Mouse (Mus musculus) lung, embryonic 14.5 days (tissue): Measurements from ENCODE around the gene Fcamr. TPM values are rescaled to one million over a fixed set of nuclear protein-coding genes. Genes with fewer than 3 reads are reported as not detected.

ENCODE experiments used
- ATAC-seq: fragments of 200-750 bp; cut with Nextera tagmentation; 2 replicates; pipeline ENCODE4 v1.8.0; 2017; ENCODE audit warnings: mild to moderate bottlenecking, moderate TSS enrichment, moderate library complexity; ENCODE audit not compliant: insufficient read depth
- DNase-seq: peaks from one replicate; pipeline ENCODE4 v3.0.0-alpha.2; 2015
- H3K27ac ChIP-seq: fragments of 300-500 bp; sonication (generic); 2 replicates; pipeline ENCODE4 v1.5.1; 2014; ENCODE audit warnings: low read depth, mild to moderate bottlenecking, moderate library complexity
- H3K27me3 ChIP-seq: fragments of 300-500 bp; sonication (generic); 2 replicates; pipeline ENCODE4 v1.6.1; 2014; ENCODE audit warnings: low read length, control low read depth; ENCODE audit not compliant: insufficient read depth
- H3K36me3 ChIP-seq: fragments of 300-500 bp; sonication (generic); 2 replicates; pipeline ENCODE4 v1.6.1; 2014; ENCODE audit warnings: control low read depth; ENCODE audit not compliant: insufficient read depth
- H3K4me1 ChIP-seq: fragments of 300-500 bp; sonication (generic); 2 replicates; pipeline ENCODE4 v1.6.1; 2014; ENCODE audit warnings: antibody characterized with exemption, control low read depth; ENCODE audit not compliant: insufficient read depth
- H3K4me2 ChIP-seq: fragments of 300-500 bp; sonication (generic); 2 replicates; pipeline ENCODE4 v1.6.1; 2014; ENCODE audit warnings: mild to moderate bottlenecking
- H3K4me3 ChIP-seq: fragments of 300-500 bp; sonication (generic); 2 replicates; pipeline ENCODE4 v1.5.1; 2014; ENCODE audit warnings: low read depth, low read length
- H3K9ac ChIP-seq: fragments of 300-500 bp; sonication (generic); 2 replicates; pipeline ENCODE4 v1.6.1; 2014
- H3K9me3 ChIP-seq: fragments of 300-500 bp; sonication (generic); 2 replicates; pipeline ENCODE4 v1.6.1; 2016; ENCODE audit warnings: low read depth, low read length, control low read depth
- CTCF ChIP-seq: IDR thresholded peaks from 2 replicates; pipeline ENCODE4 v1.5.1; 2016; ENCODE audit warnings: antibody characterized with exemption, low read depth
- WGBS: fragments of 180-500 bp; shearing (Covaris S2); extraction: QIAGEN DNeasy Blood & Tissue Kit; methylation state at CpG from one replicate; pipeline ENCODE4 v1.1.7; 2014; 5-methylcytosine and 5-hydroxymethylcytosine counted together
- polyA plus RNA-seq: library from polyadenylated mRNA; unstranded; fragments of >200 nt; fragmentation: Nextera tagmentation; extraction: Ambion mirVana; gene quantifications from 2 replicates; pipeline ENCODE4 v1.2.1, GENCODE M21; 2014

The Fcamr gene
- polyA plus RNA-seq, 1 experiment from 2014 or later, result not detected

DNA sequence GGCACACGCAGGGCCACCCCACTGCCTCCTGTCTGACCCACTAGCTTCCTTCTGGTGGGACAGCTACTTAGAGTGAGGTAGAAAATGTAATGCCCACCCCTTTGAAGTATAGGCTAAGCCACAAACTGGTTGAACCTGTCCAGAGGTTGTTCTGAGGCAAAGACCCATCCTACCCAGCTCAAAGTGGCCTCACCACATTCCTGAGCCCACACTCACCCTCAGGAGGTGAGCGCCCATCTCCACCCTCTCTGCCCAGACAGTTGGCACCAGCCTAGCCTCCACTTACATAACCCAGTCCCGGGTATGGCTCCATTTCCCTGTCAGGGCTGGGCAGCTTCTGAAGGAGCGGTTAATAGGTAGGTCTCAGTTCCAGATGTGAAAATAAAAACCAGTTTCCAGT, 30.2 kb upstream of the Fcamr start:
- Histone ChIP-seq H3K4me3 (no peak overlapping the region), H3K27ac (peak overlapping the region; percentile 52), H3K4me1 (0 out of 2 replicates have a peak, but pooled peaks cover under 1% of the 10 kb centered on the region), H3K36me3 (no peaks in the 10 kb centered on the region), H3K4me2 (no peak overlapping the region), H3K27me3 (no peaks in the 10 kb centered on the region), H3K9ac (no peak overlapping the region), H3K9me3 (no peaks in the 10 kb centered on the region)
- TF ChIP-seq CTCF, result no peak
- ATAC-seq (peak; percentile 94), DNase-seq (peak; percentile 68)
- WGBS, result 66% methylated on average over 4 of the region's 4 CpGs

GRCm38 (mm10) chr1:130770981-130771494, 29.7 kb upstream of the Fcamr start:
- ATAC-seq, result no peak
- no peaks in the 10 kb centered on the region for H3K36me3 ChIP-seq
- WGBS, result 72% methylated on average over 3 of the region's 3 CpGs
- H3K4me3 ChIP-seq, result no peak overlapping the region
- TF ChIP-seq CTCF, result no peak
- 0 out of 2 replicates have a peak, but pooled peaks cover 4% of the 10 kb centered on the region for H3K4me1 ChIP-seq
- peak overlapping the region; percentile 44; the same call in 1 of the 2 replicates for H3K27ac ChIP-seq
- H3K9me3 ChIP-seq, result no peaks in the 10 kb centered on the region
- H3K9ac ChIP-seq, result no peak overlapping the region
- H3K27me3 ChIP-seq, result no peaks in the 10 kb centered on the region
- H3K4me2 ChIP-seq, result no peak overlapping the region
- DNase-seq, result no peak

DNA sequence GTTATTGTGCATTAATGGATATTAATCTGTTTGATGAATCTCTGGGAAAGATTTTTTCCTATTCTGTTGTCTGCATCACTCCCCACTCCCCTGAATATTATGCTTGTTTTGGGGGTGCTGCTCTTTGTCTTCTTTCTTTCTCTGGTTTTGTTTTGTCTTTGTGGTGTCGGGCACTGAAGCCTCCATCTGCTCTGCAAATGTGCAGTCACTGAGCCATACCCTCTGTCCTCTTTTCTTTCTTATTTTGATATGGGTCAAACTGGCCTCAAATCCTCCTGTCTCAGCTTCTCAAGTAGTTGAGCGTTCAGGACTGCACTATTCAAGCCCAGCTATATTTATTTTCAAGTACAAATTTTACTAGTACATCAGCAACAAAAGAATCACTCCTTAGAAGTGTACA, 25.5 kb upstream of the Fcamr start:
- DNase-seq (no peak), ATAC-seq (no peak)
- Histone ChIP-seq H3K4me1 (0 out of 2 replicates have a peak, but pooled peaks cover 4% of the 10 kb centered on the region), H3K27ac (no peak overlapping the region), H3K9me3 (no peaks in the 10 kb centered on the region), H3K36me3 (no peaks in the 10 kb centered on the region), H3K4me2 (no peak overlapping the region), H3K9ac (no peak overlapping the region), H3K4me3 (no peak overlapping the region), H3K27me3 (no peaks in the 10 kb centered on the region)
- WGBS, result 76% methylated on average over 2 of the region's 2 CpGs
- TF ChIP-seq CTCF, result no peak

- Histone ChIP-seq H3K9me3 (no peaks in the 10 kb centered on the region), H3K27me3 (no peaks in the 10 kb centered on the region), H3K4me2 (no peak overlapping the region), H3K9ac (no peak overlapping the region), H3K4me1 (0 out of 2 replicates have a peak, but pooled peaks cover 4% of the 10 kb centered on the region), H3K36me3 (no peaks in the 10 kb centered on the region), H3K27ac (no peak overlapping the region), H3K4me3 (no peak overlapping the region)
- ATAC-seq (no peak), DNase-seq (peak; percentile 33)
- no peak for TF ChIP-seq CTCF
- WGBS, result 60% methylated on average over 7 of the region's 7 CpGs
Observed at GRCm38 (mm10) chr1:130775691-130776331, 24.9 kb upstream of the Fcamr start.

DNA sequence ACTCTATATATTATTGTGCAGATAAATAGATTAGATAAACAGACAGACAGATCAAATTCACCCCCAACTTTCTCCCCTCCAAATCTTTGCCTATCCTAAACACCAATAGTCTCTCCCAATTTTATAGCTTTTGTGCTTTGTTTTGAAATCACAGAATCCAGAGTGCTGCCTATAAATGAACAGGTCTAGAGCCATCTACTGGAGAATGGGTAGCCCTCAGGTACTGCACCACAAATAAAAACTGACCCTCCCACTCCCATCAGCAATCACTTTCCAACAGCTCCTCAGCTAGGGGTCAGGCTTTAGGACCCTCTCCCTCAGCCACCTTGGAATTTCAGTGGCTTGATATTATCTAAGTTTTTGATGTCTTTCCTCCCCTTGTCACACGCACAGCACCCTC, 24.1 kb upstream of the Fcamr start:
- DNase-seq, result no peak
- Histone ChIP-seq H3K4me3 (no peak overlapping the region), H3K36me3 (no peaks in the 10 kb centered on the region), H3K4me2 (no peak overlapping the region), H3K27me3 (no peaks in the 10 kb centered on the region), H3K27ac (no peak overlapping the region), H3K9me3 (no peaks in the 10 kb centered on the region), H3K4me1 (0 out of 2 replicates have a peak, but pooled peaks cover 4% of the 10 kb centered on the region), H3K9ac (no peak overlapping the region)
- WGBS, result 67% methylated on average over 1 of the region's 1 CpGs
- peak; percentile 48 for TF ChIP-seq CTCF
- no peak; the same call in 1 of the 2 replicates for ATAC-seq

DNA sequence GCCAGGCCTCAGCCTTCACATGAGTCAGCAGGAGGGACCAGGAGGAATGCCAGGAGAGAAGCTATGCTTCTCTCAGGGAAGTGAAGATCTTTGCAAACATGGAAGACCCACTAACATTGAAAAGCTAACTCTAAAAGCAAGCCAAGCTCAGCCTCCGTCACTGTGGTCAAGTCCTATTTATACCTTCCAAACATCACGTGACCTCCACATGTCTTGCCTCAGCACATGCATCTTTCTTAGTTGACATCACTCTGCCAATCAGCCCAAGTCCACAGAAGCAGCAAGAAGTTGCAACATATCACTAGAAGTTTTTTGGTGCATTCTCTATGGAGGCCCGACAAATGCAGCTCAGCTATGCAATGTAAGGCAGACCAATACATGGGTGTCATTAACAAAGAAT, 20.8 kb upstream of the Fcamr start:
- WGBS, result 83% methylated on average over 3 of the region's 3 CpGs
- Histone ChIP-seq H3K36me3 (no peaks in the 10 kb centered on the region), H3K9ac (no peak overlapping the region), H3K4me1 (0 out of 2 replicates have a peak, but pooled peaks cover 4% of the 10 kb centered on the region), H3K4me3 (no peak overlapping the region), H3K9me3 (no peaks in the 10 kb centered on the region), H3K27me3 (no peaks in the 10 kb centered on the region), H3K27ac (no peak overlapping the region), H3K4me2 (no peak overlapping the region)
- no peak for DNase-seq
- no peak for TF ChIP-seq CTCF
- no peak for ATAC-seq

DNA sequence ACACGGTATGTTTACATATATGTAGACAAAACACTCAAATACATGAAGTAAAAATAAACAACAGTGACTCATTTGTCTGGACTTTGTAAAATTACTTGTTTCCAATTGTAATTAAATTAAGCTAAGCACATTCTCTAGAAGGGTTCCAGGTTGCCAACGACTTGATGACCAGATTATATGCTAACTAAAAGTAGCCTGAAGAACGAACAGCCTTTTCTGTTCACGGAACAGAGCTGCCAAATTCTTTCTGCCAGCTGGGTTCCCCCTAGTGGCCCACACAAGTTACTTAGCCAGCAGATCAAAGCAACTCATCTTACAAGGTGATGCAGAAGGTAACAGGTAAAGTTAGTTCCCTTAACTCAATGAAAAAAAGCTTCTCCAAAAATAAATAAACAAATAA, 16.6 kb upstream of the Fcamr start:
- H3K27ac ChIP-seq, result no peak overlapping the region
- DNase-seq (peak; percentile 74), ATAC-seq (no peak; the same call in 1 of the 2 replicates)
- H3K4me1 ChIP-seq, result no peaks in the 10 kb centered on the region
- WGBS, result 7% methylated on average over 4 of the region's 4 CpGs
- H3K36me3 ChIP-seq, result no peaks in the 10 kb centered on the region
- H3K27me3 ChIP-seq, result no peaks in the 10 kb centered on the region
- H3K9me3 ChIP-seq, result no peaks in the 10 kb centered on the region
- H3K4me3 ChIP-seq, result no peak overlapping the region
- peak; percentile 69 for TF ChIP-seq CTCF
- no peak overlapping the region for H3K9ac ChIP-seq
- H3K4me2 ChIP-seq, result no peak overlapping the region
